Mouse (Mus musculus): ENCODE data around the gene Runx2.

DNA sequence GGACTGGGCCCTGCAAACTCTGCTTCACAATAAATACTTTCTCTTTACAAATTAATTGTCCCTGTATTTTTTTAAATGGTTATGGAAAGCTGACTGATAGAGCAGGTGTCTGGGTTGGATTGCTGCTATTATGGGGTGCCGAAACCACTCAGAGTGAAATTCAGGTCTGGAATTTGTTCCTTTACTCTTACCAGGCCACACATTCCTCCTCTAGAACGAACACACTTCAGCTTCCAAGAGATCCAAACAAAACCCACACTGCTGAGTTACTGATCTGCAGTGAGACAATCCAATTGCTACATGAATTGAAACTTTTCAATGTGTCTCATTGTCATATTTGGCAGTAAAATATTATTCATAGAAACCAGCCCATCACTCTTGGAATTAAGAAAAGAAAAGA is 47.6 kb downstream of the Runx2 start:
- TF ChIP-seq FLI1 (IDR thresholded peaks at IDR 0.05; ENCODE audit: low read length) (no peak), GATA1 (IDR thresholded peaks at IDR 0.05; ENCODE audit: borderline replicate concordance, low read length) (no peak)
